Mouse (Mus musculus): ENCODE measurements around the gene Hat1.
"Not testable (repeated sequence)": the region's sequence is repeated elsewhere in the genome, so short reads cannot be mapped to it uniquely, and the experiment has no call there.

Gene Hat1

DNA sequence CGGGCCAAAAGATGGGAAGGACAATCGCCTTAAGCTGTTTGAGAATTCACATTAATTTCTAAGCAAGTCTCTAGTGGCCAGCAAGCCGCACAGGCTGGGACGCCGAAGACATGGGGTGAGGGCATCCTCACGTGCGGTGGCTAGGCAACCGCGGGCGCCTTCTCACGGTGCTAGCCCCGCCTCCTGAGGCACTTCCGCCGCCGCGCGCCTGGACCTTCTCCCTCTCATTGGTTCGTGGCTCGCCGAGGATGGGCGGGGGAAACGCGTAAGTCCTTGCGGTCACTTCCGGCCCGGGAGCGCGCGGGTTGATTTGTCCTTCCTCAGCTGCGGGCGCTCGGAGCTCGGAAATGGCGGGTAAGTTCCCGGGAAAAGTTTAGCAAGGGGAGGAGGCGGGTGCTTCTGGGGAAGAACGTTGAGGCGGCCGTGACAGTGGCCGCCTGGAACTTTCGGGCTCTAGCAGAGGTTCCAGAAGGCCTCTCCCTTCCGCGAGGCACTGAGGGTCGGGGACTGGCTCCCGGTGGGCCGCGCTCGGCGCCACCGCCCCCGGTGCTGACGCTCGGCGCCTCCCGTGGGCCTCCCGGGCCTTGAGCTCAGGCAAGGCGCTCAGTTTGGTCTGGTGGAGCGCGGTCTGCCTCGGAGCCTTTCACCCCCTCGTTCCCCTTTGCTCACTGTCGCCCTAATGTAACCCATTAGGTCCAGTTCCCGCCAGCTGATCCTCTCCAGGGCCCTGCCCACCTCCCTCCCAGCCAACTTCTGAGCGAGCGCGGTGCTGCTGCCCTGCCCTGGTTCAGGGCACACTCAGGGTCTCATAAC is at the start of gene Hat1:
TSS of gene Hat1 (plus strand) at position 8 of the 813 bp plus-strand sequence.
- DNase-seq (ENCODE audit: low spot score in 2 of 2) = peak; percentile 92 to 95

- no peak for DNase-seq (ENCODE audit: low spot score in 2 of 2)
These were observed 48.6 kb upstream of the Hat1 start for GRCm38 (mm10) chr2:71340126-71340525.

DNA sequence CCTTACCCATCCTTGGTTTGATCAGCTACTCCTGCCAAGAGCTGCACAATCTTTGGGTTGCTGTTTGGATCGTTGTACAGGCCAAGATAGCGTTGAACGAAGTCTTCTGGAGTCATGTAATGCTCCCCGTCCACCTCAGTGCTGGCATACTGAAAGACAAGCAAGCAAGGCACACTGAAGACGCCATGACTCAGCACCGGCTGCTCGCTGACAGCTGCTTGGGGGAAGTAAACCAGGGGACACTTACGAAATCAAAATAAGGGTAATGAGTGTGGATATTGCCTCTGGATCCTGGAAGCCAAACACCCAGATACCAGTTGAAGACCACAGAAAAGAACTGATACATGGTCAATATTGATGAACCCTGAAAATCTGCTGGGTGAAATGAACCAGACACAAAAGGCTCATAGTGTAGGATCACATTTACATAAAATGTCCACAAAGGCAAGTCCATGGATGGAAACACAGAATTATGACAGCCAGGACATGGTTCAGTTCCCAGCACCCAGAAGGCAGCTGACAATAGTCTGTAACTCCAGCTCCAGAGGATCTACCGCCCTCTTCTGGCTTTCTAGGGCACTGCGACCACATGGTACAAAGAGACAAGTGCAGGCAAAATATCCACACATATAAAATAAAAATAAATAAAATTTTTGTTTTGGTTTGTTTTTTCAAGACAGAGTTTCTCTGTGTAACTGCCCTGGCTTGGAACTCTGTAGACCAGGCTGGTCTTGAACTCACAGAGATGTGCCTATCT is 44.7 kb upstream of the Hat1 start:
- DNase-seq (ENCODE audit: low spot score in 2 of 2) = no peak

GRCm38 (mm10) chr2:71347160-71347559 is 41.6 kb upstream of the Hat1 start:
- DNase-seq (ENCODE audit: low spot score in 2 of 2) = no peak

- DNase-seq (ENCODE audit: low spot score in 2 of 2) = no peak
These were observed 40.8 kb upstream of the Hat1 start for GRCm38 (mm10) chr2:71347732-71348490.

DNA sequence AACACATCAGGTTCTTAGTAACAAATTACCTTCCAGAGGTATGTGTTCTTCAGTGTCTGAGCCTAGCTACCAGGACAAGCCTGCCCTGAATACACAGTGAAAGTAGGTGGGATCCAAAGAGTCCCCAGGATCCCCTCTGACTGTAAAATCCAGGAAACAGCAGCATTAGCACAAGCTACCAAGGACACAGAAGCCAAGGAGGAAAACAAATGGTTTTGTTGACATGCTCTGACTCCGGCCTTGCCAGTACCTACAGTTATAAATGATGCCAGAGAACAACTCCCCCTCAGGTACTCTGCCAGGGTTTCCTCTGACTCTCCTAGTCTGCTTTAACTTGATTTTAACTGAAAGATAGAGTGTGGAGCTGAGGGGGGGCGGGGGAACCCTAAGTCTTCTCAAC is 39.2 kb upstream of the Hat1 start:
- no peak for DNase-seq (ENCODE audit: low spot score in 2 of 2)

DNA sequence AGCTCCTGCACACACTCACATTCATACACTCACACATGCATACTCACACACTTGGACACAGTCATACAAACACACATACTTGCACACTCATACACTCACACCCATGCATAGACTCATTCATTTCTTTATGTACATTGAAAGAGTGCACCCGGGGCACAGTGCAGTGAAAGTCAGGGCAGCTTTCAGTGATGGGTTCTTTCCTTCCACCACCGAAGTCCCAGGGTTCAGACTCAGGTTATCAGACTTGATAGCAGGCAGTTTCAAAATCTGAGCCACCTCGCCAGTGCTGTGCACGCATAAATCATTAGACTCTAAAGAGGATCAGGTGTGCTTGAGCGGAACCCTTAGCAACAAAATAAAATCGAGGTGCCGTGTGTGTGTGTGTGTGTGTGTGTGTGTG is 38.6 kb upstream of the Hat1 start:
- DNase-seq (ENCODE audit: low spot score in 2 of 2) = no peak

GRCm38 (mm10) chr2:71350904-71351726 is 37.6 kb upstream of the Hat1 start:
- DNase-seq (ENCODE audit: low spot score in 2 of 2) = no peak

DNA sequence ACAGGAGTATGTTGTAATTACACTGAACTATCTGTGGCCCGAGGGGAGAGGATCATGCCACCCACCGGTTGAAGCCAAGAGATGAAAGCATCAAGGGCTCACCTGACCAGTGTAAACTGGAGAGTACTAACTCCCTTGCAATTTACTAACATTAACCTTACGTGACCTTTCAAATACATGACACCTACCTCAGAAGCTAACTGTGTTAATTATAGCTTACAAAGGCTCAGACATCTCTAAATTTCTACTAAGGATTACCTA is 37.1 kb upstream of the Hat1 start:
- no peak for DNase-seq (ENCODE audit: low spot score in 2 of 2)

- DNase-seq (ENCODE audit: low spot score in 2 of 2) = no peak
These were observed 35.3 kb upstream of the Hat1 start for GRCm38 (mm10) chr2:71353306-71354054.

DNA sequence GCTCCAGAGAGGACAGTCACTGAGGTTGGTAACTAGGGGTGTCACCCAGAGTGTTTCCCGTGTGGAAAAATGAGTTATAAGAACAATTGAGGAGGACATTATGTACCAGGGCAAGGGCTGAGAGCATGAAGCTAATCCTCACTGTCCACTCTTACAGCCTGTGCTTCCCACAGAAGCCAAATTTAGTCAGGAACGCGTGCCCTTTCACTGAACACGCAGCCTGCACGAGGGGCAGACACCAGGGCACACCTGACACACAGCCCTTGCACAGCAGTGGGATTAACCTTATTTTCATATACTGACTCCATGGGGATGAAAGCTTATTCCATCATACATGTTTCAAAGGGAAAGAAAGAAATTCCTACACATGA is 34.7 kb upstream of the Hat1 start:
- DNase-seq (ENCODE audit: low spot score in 2 of 2) = no peak

DNA sequence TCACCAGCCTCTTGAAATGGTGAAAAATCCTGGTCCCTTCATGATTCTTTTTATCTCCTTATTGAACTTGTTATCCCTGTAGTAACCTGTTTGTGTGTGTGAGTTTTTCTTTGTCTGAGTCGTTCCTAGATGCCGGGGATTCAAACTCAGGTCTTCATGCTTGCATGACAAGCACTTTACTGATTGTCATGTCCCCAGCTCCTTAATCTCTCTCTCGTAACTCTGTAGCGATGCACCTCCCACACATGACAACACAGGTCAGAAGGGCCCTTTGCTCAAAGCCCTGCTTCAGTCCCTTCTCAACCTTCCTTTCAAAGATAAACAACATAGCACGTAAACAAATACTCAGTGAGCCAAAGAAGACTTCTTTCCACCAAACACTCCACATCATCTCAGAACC is 30.4 kb upstream of the Hat1 start:
- DNase-seq (ENCODE audit: low spot score in 2 of 2) = no peak

DNA sequence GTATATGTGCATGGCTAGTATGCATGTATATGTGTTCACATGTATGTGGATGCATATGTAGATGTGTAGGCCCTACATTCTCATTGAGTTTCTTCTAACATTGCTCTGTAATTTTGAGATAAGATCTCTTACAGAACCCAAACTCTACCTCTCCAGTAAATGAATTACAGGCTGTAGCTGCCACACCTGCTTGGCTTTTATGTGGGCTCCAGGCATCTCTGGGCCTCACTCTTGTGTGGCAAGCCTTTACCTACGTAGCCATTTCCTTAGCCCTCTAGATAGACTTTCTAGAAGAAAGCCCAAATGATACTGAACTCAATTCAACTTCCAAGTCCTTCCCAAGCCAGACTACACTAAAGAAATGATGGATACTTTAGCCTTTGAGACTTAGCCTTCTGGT is 28.6 kb upstream of the Hat1 start:
- no peak for DNase-seq (ENCODE audit: low spot score in 2 of 2)

- no peak for DNase-seq (ENCODE audit: low spot score in 2 of 2)
These were observed 22.1 kb upstream of the Hat1 start for GRCm38 (mm10) chr2:71366618-71367124.

DNA sequence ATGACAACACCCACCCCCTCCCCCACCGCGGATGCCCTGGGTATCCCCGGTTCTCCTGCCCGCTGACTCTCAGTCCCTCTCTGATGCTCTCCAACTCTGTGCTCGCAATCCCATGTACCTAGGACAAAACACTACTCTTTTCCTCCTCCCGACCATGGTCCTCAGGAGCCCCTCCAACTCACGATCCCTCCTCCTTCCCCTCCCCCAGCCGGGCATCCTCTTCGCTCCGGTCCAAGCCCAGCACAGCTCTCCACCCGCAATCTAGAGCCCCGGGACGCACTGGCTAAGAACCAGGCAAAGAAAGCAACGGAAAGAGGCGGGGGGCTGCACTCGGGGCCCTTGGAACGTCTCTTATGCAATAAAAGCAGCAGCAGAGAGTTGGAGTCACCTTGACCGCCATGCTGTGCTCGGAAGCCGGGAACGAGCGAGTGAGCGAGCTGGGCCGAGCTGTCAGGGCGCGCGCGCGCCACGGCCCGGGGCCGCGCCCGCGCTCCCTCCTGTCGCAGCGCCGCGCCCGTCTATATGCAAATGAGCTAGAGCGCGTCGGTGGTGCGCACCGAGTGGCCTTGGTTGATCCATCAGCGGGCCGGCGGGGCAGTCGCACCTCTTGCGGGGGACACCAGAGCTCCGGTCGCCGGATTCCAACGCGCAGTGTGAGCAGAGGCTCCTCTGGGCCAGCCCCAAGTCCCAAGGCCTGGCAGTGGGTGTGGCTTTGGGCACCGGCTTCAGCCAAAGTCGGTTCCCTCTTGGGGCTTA is 21.5 kb upstream of the Hat1 start, which contains the start of gene Slc25a12:
TSS of gene Slc25a12 (minus strand) at position 625 of the 756 bp plus-strand sequence.
- peak; percentile 57 to 69 for DNase-seq (ENCODE audit: low spot score in 2 of 2)

- no peak for DNase-seq (ENCODE audit: low spot score in 2 of 2)
These were observed 20.7 kb upstream of the Hat1 start for GRCm38 (mm10) chr2:71368086-71368485.

DNA sequence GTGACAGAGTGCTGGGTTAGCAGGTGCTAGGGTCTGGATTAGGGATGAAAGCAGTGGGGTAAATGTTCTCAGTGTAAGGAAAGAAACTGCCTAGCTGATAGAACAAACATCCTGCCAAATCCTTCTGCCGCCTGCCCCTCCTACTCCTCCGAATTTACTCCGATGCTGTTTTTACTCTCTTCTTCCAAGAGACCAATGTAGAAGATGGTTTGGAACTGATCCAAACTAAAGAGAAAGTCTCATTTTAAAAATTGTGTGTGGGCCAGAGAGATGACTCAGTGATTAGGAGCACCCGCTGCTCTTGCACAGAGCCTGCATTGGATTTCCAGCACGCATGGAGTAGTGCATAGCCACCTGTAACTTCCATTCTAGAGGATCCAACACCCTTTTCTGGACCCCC is 17.0 kb upstream of the Hat1 start:
- peak in 1 of 2 experiments; percentile 31 for DNase-seq (ENCODE audit: low spot score in 2 of 2)

GRCm38 (mm10) chr2:71372261-71372660 is 16.5 kb upstream of the Hat1 start:
- DNase-seq (ENCODE audit: low spot score in 2 of 2) = not testable (repeated sequence)

DNA sequence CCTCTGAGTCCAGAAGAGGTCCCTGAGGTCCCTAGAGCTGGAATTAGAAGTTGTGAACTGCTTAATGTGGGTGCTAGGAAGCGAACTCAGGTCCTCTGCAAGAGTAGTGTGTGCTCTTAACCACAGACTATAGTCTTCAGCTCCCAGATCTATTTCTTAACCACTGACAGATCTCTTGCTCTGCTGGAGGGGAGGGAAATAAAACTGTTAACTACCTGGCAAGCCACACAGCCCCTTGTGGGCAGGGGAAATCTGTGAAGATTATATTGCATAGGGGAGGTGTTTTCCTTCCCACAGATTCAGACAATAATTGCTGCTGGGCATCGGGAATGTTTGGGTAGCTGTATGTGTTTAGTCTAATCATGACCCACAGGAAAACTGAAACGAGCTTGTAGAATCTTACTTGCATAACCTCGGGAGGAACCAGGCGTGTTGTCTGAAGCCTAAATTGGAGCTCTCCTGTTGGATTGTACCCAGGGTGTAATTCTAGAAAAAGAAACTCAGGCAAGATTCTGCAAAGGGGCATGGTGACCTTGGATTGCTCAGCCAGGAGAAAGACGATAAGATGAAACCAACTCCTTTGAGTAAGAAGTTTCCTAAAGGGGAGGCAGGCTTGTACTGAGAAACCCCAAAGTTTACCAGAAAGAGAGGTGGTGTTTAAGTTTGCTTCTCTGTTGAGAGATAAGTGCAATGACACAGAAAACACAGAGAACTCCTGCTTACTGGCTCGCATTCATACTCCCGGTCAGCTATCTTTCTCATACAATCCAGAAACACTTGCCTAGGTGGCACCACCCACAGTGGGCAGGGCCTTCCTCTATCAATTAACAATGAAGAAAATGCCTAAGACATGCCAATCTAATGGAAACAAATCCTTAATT is 14.2 kb upstream of the Hat1 start:
- no peak for DNase-seq (ENCODE audit: low spot score in 2 of 2)
